Mouse (Mus musculus): ENCODE results near the gene Uchl3.

DNA sequence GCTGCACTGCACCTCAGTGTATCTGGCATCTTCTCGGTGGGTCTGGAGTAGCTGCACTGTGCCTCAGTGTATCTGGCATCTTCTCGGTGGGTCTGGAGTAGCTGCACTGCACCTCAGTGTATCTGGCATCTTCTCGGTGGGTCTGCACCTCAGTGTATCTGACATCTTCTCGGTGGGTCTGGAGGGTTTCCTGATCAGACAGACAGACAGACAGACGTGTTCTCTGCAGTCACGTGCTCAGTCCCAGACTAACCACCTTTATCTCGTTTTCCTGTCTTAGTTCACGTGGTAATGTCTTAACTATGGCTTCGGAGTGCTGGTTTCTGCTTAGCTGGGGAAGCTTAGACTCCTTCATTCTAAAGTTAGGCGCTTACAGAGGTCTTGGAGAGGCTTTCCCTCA is 2.5 kb downstream of the Uchl3 start:
- no peak for TF ChIP-seq CTCF (IDR thresholded peaks at IDR 0.05; ENCODE audit: borderline replicate concordance, control insufficient read depth, extremely low read depth, insufficient read depth, low read length, poor library complexity)
- no peak for TF ChIP-seq POLR2A (IDR thresholded peaks at IDR 0.05; ENCODE audit: control insufficient read depth, extremely low read depth, insufficient read depth, low read length, poor library complexity)

Data from thymus, adult 2 months (tissue).